Mouse (Mus musculus) kidney, adult 2 months (tissue): Measurements from ENCODE around the gene Mdga2.

Experiments used
- CTCF ChIP-seq: fragments of 200-500 bp; conservative IDR thresholded peaks from 2 replicates; pipeline ENCODE4 v1.5.1; 2011; ENCODE audit warnings: low read depth, mild to moderate bottlenecking, control low read depth, low read length, moderate library complexity, mixed read lengths; ENCODE audit not compliant: insufficient read depth, insufficient read length
- POLR2A ChIP-seq: fragments of 200-500 bp; IDR thresholded peaks from one replicate; pipeline ENCODE4 v1.6.1; 2011; ENCODE audit warnings: low read depth, low read length, control low read depth

DNA sequence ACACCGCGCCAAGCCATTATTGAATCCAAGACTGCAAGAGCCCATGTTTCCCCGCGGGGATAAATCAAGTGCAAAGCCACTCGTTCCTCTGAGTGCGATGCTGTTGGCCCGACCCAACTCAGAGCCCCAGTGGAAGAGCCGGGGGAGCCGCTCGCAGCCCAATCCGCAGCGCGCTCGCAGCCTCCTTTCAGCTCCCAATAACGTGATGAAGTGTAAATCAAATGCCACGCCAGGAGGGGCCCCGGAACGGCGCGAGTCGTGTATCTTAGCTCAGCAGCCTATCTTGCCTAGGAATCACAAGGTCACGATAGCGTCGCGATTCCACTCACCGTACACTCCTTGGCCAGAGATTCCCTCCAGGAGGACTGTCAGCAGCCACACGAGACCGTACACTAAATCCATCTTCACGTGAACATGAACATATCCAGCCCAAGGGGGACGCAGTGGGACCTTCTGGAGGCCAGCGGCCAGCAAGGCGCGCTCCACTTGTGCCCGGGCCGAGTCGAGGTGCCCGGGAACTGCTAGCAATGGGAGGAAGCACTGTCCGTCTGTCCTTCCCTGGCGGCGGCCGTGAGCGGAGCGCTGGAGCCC is 1.6 kb downstream of the Mdga2 start:
- no peak for TF ChIP-seq CTCF
- no peak for TF ChIP-seq POLR2A
